Mouse (Mus musculus) MEL (cell line): Measurements from ENCODE around the gene Fgfr2. TPM values are rescaled to one million over a fixed set of nuclear protein-coding genes. Genes with fewer than 3 reads are reported as not detected.

ENCODE experiments used
- DNase-seq: peaks from one replicate; pipeline ENCODE4 v3.0.0; 2011; ENCODE audit warnings: low read depth, low spot score
- H3K27ac ChIP-seq: 2 replicates; pipeline ENCODE4 v1.5.1; 2012; ENCODE audit warnings: low read depth, mild to moderate bottlenecking, control low read depth, low read length, moderate library complexity; ENCODE audit not compliant: control insufficient read depth
- H3K27me3 ChIP-seq, 2 experiments: fragments of 150-350 bp in 1 of 2; sonication (generic) in 1 of 2; 2 replicates each; pipeline ENCODE4 v1.6.1; 2012; ENCODE audit warnings: low read length in 2 of 2, mild to moderate bottlenecking in 2 of 2, improper control_type of control experiment in 1 of 2, moderate library complexity in 1 of 2; ENCODE audit not compliant: insufficient read depth in 2 of 2, control insufficient read depth in 1 of 2
- H3K36me3 ChIP-seq, 2 experiments: 2 replicates each; pipeline ENCODE4 v1.6.1; 2012 to 2014; ENCODE audit warnings: low read length in 2 of 2, improper control_type of control experiment in 1 of 2, inconsistent platforms in 1 of 2, mild to moderate bottlenecking in 1 of 2; ENCODE audit not compliant: insufficient read depth in 2 of 2, control insufficient read depth in 1 of 2
- H3K4me1 ChIP-seq, 2 experiments: fragments of 150-350 bp in 1 of 2; sonication (generic) in 1 of 2; 2 replicates each; pipeline ENCODE4 v1.6.1; 2012; ENCODE audit warnings: low read length in 2 of 2, improper control_type of control experiment in 1 of 2, mild to moderate bottlenecking in 1 of 2; ENCODE audit not compliant: insufficient read depth in 2 of 2, control insufficient read depth in 1 of 2
- H3K4me3 ChIP-seq, 2 experiments: fragments of 150-350 bp in 1 of 2; sonication (generic) in 1 of 2; 2 replicates each; pipeline ENCODE4 v1.5.1; 2012; ENCODE audit warnings: low read depth in 2 of 2, low read length in 2 of 2, mild to moderate bottlenecking in 2 of 2, moderate library complexity in 2 of 2, control low read depth in 1 of 2, improper control_type of control experiment in 1 of 2; ENCODE audit not compliant: control insufficient read depth in 1 of 2, insufficient read depth in 1 of 2
- H3K79me2 ChIP-seq: 2 replicates; pipeline ENCODE4 v1.6.1; 2012; ENCODE audit warnings: mild to moderate bottlenecking, low read length, moderate library complexity; ENCODE audit not compliant: control insufficient read depth, poor library complexity, insufficient read depth
- H3K9ac ChIP-seq: 2 replicates; pipeline ENCODE4 v1.6.1; 2012; ENCODE audit warnings: low read depth, mild to moderate bottlenecking, control low read depth, low read length, moderate library complexity; ENCODE audit not compliant: control insufficient read depth, poor library complexity, severe bottlenecking
- H3K9me3 ChIP-seq: fragments of 150-350 bp; sonication (generic); replicated peaks from 2 replicates; pipeline ENCODE4 v1.6.1; 2012; ENCODE audit warnings: mild to moderate bottlenecking, low read length, improper control_type of control experiment, moderate library complexity; ENCODE audit not compliant: insufficient read depth
- CHD1 ChIP-seq: IDR thresholded peaks from 2 replicates; pipeline ENCODE4 v1.6.1; 2012; ENCODE audit warnings: low read depth, mild to moderate bottlenecking, inconsistent platforms, low read length, improper control_type of control experiment
- E2F4 ChIP-seq: IDR thresholded peaks from 2 replicates; pipeline ENCODE4 v1.6.1; 2011; ENCODE audit warnings: low read depth, low read length, improper control_type of control experiment, borderline replicate concordance
- EP300 ChIP-seq, 2 experiments: IDR thresholded peaks; 2 replicates each; pipeline ENCODE4 v1.6.1; 2011; ENCODE audit warnings: improper control_type of control experiment in 2 of 2, low read length in 2 of 2, low read depth in 1 of 2, mild to moderate bottlenecking in 1 of 2
- HCFC1 ChIP-seq: IDR thresholded peaks from 2 replicates; pipeline ENCODE4 v1.6.1; 2012; ENCODE audit warnings: low read depth, mild to moderate bottlenecking, inconsistent platforms, low read length, improper control_type of control experiment, moderate library complexity
- JUND ChIP-seq: IDR thresholded peaks from 2 replicates; pipeline ENCODE4 v1.6.1; 2011; ENCODE audit warnings: low read depth, mild to moderate bottlenecking, improper control_type of control experiment, low read length
- KAT2A ChIP-seq: conservative IDR thresholded peaks from 2 replicates; pipeline ENCODE4 v1.6.1; 2012; ENCODE audit warnings: low read depth, low read length, improper control_type of control experiment, inconsistent platforms
- MAFK ChIP-seq: IDR thresholded peaks from 2 replicates; pipeline ENCODE4 v1.6.1; 2011; ENCODE audit warnings: low read depth, mild to moderate bottlenecking, low read length, improper control_type of control experiment, borderline replicate concordance
- MAX ChIP-seq: IDR thresholded peaks from 2 replicates; pipeline ENCODE4 v1.6.1; 2011; ENCODE audit warnings: low read length, improper control_type of control experiment
- MAZ ChIP-seq: IDR thresholded peaks from 2 replicates; pipeline ENCODE4 v1.6.1; 2012; ENCODE audit warnings: low read depth, mild to moderate bottlenecking, inconsistent platforms, low read length, improper control_type of control experiment
- MXI1 ChIP-seq: IDR thresholded peaks from 2 replicates; pipeline ENCODE4 v1.6.1; 2011; ENCODE audit warnings: mild to moderate bottlenecking, low read depth, low read length, improper control_type of control experiment
- MYB ChIP-seq: IDR thresholded peaks from 2 replicates; pipeline ENCODE4 v1.6.1; 2011; ENCODE audit warnings: mild to moderate bottlenecking, low read depth, low read length, improper control_type of control experiment
- NELFE ChIP-seq: IDR thresholded peaks from 2 replicates; pipeline ENCODE4 v1.6.1; 2011; ENCODE audit warnings: low read depth, low read length, improper control_type of control experiment
- NRF1 ChIP-seq: IDR thresholded peaks from 2 replicates; pipeline ENCODE4 v1.6.1; 2014; ENCODE audit warnings: low read depth, mild to moderate bottlenecking, inconsistent platforms, low read length, improper control_type of control experiment, moderate library complexity; ENCODE audit not compliant: poor library complexity, insufficient read depth, severe bottlenecking
- POLR2A ChIP-seq, 2 experiments: IDR thresholded peaks; 2 replicates each; pipeline ENCODE4 v1.6.1; 2011 to 2012; ENCODE audit warnings: low read length in 2 of 2, mild to moderate bottlenecking in 2 of 2, control low read depth in 1 of 2, improper control_type of control experiment in 1 of 2, low read depth in 1 of 2, moderate library complexity in 1 of 2; ENCODE audit not compliant: control insufficient read depth in 1 of 2, insufficient read depth in 1 of 2, poor library complexity in 1 of 2
- POLR2AphosphoS2 ChIP-seq: IDR thresholded peaks from 2 replicates; pipeline ENCODE4 v1.6.1; 2011; ENCODE audit warnings: low read length, improper control_type of control experiment
- TCF12 ChIP-seq: IDR thresholded peaks from 2 replicates; pipeline ENCODE4 v1.6.1; 2014; ENCODE audit warnings: low read depth, mild to moderate bottlenecking, inconsistent platforms, low read length, improper control_type of control experiment, moderate library complexity
- UBTF ChIP-seq: IDR thresholded peaks from 2 replicates; pipeline ENCODE4 v1.6.1; 2012; ENCODE audit warnings: low read depth, mild to moderate bottlenecking, inconsistent platforms, low read length, improper control_type of control experiment, moderate library complexity, borderline replicate concordance; ENCODE audit not compliant: insufficient read depth
- USF1 ChIP-seq: IDR thresholded peaks from 2 replicates; pipeline ENCODE4 v1.6.1; 2014; ENCODE audit warnings: low read depth, mild to moderate bottlenecking, inconsistent platforms, low read length, improper control_type of control experiment, moderate library complexity
- ZC3H11A ChIP-seq: IDR thresholded peaks from 2 replicates; pipeline ENCODE4 v1.6.1; 2012; ENCODE audit warnings: low read depth, mild to moderate bottlenecking, inconsistent platforms, low read length, improper control_type of control experiment
- ZMIZ1 ChIP-seq: IDR thresholded peaks from 2 replicates; pipeline ENCODE4 v1.6.1; 2012; ENCODE audit warnings: low read depth, mild to moderate bottlenecking, inconsistent platforms, low read length, improper control_type of control experiment, moderate library complexity
- ZNF384 ChIP-seq: IDR thresholded peaks from 2 replicates; pipeline ENCODE4 v1.6.1; 2012; ENCODE audit warnings: low read depth, mild to moderate bottlenecking, inconsistent platforms, low read length, improper control_type of control experiment
- polyA plus RNA-seq, 2 experiments: library from polyadenylated mRNA; stranded (reverse) in 1 of 2; unstranded in 1 of 2; fragments of >175 nt in 1 of 2; fragments of >200 nt in 1 of 2; gene quantifications; 2 replicates each; pipeline versions ENCODE4 v1.2.1 to v1.2.4; 2012; ENCODE audit warnings: low replicate concordance in 2 of 2, low read depth in 1 of 2; ENCODE audit not compliant: insufficient read length in 2 of 2, insufficient read depth in 1 of 2, missing spikeins in 1 of 2
- total RNA-seq: library from RNA; depleted of rRNA; stranded (reverse); fragments of 300-350 nt; gene quantifications from 2 replicates; pipeline ENCODE4 v1.2.3, GENCODE M21; 2012

Fgfr2 gene
- total and polyA plus RNA-seq, 3 experiments, result not detected

GRCm38 (mm10) chr7:130162718-130163117 is 2960.4 kb downstream of the Fgfr2 start:
- Histone ChIP-seq H3K79me2 (no peaks in the 10 kb centered on the region), H3K27ac (no peak overlapping the region), H3K36me3 (no peaks in the 10 kb centered on the region), H3K4me1 (no peaks in the 10 kb centered on the region), H3K9me3 (no peaks in the 10 kb centered on the region), H3K27me3 (no peaks in the 10 kb centered on the region), H3K4me3 (no peak overlapping the region), H3K9ac (no peak overlapping the region)
- TF ChIP-seq ZC3H11A, result no peak
- no peak for TF ChIP-seq E2F4
- DNase-seq, result no peak

- DNase-seq, result no peak
- Histone ChIP-seq H3K36me3 (no peaks in the 10 kb centered on the region), H3K9ac (no peak overlapping the region), H3K27ac (no peak overlapping the region), H3K4me1 (no peaks in the 10 kb centered on the region), H3K79me2 (no peaks in the 10 kb centered on the region), H3K9me3 (no peaks in the 10 kb centered on the region), H3K4me3 (no peak overlapping the region), H3K27me3 (no peaks in the 10 kb centered on the region)
- TF ChIP-seq MXI1, result no peak
These were observed 2961.6 kb downstream of the Fgfr2 start for GRCm38 (mm10) chr7:130161581-130161980.

DNA sequence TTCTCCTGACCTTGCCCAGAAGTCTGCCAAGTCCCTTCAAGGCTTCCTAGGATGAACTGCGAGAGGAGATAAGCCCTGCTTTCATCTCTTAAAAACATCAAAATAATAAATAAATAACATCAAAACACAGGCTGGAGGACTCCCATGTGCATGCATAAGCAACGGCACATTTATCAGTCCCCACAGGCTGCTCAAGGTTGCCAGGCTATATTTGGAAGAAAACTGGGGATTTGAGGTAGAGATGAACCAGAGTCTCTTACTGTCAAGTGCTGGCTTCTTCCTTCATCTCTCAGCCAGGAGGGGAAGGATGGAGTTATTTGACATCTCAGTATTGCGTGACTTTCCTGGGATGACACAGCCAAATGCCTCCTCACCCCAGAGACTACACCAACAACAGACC is 2964.3 kb downstream of the Fgfr2 start:
- Histone ChIP-seq H3K4me3 (no peak overlapping the region), H3K79me2 (no peaks in the 10 kb centered on the region), H3K9me3 (no peaks in the 10 kb centered on the region), H3K4me1 (no peaks in the 10 kb centered on the region), H3K27ac (no peak overlapping the region), H3K36me3 (no peaks in the 10 kb centered on the region), H3K27me3 (no peaks in the 10 kb centered on the region), H3K9ac (no peak overlapping the region)
- no peak for TF ChIP-seq HCFC1
- TF ChIP-seq MYB, result no peak
- no peak for TF ChIP-seq MXI1
- TF ChIP-seq EP300 (IDR thresholded peaks at IDR 0.05; ENCODE audit: low read depth in 1 of 2, low read length in 2 of 2), result no peak
- TF ChIP-seq MAX, result no peak
- no peak for TF ChIP-seq POLR2A (IDR thresholded peaks at IDR 0.05; ENCODE audit: control insufficient read depth in 1 of 2, insufficient read depth in 1 of 2, low read depth in 1 of 2, low read length in 2 of 2, poor library complexity in 1 of 2)
- TF ChIP-seq POLR2AphosphoS2, result no peak
- TF ChIP-seq NELFE, result no peak
- no peak for TF ChIP-seq TCF12
- no peak for TF ChIP-seq MAZ
- no peak for TF ChIP-seq JUND
- TF ChIP-seq KAT2A, result no peak
- TF ChIP-seq ZMIZ1, result no peak
- no peak for TF ChIP-seq USF1
- no peak for TF ChIP-seq ZC3H11A
- no peak for TF ChIP-seq ZNF384
- TF ChIP-seq NRF1, result no peak
- no peak for TF ChIP-seq UBTF
- no peak for TF ChIP-seq CHD1
- TF ChIP-seq MAFK, result no peak
- no peak for DNase-seq
